Mouse (Mus musculus) c-Kit-positive CD71-positive TER-119-negative erythroid progenitor cells, embryonic 14.5 days (primary cell): ENCODE data around the gene Tek.
"Not testable (repeated sequence)": the region's sequence is repeated elsewhere in the genome, so short reads cannot be mapped to it uniquely, and the experiment has no call there.

ENCODE experiments used
- DNase-seq: peaks from one replicate; pipeline ENCODE4 v3.0.0-alpha.2; 2013; ENCODE audit warnings: low read depth

Tek gene

DNA sequence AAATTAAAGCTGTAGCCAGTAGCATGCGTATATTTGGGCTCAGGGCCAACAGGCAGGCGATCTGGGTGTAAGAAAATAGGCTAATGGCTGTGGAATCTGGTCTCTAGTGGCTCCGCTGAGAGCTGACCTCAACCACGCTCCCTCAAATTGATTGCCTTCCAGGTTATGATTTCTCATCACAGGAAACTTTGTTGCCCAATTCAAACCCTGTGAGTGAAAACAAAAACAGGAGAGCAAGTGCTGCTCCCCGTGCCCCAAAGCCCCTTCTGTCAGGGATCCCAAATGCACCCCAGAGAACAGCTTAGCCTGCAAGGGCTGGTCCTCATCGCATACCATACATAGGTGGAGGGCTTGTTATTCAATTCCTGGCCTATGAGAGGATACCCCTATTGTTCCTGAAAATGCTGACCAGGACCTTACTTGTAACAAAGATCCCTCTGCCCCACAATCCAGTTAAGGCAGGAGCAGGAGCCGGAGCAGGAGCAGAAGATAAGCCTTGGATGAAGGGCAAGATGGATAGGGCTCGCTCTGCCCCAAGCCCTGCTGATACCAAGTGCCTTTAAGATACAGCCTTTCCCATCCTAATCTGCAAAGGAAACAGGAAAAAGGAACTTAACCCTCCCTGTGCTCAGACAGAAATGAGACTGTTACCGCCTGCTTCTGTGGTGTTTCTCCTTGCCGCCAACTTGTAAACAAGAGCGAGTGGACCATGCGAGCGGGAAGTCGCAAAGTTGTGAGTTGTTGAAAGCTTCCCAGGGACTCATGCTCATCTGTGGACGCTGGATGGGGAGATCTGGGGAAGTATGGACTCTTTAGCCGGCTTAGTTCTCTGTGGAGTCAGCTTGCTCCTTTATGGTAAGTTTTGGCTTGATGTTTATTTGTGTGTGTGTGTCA lies at the start of gene Tek:
TSS of gene Tek (plus strand) at position 452 of the 894 bp plus-strand sequence.
- DNase-seq: no peak

DNA sequence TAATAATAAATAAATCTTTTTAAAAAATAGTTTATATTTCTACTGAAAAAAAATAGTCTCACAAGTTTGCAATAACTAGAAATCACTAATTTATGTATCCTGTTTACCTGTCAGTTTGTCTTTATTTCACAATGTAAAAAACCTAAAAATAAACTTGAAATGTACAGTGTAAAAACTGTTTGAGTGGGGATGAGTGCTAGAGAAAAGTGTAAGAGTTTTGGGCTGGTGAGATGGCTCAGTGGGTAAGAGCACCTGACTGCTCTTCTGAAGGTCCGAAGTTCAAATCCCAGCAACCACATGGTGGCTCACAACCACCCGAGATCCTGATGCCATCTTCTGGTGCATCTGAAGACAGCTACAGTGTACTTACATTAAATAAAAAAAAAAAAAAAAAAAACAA lies 49.3 kb upstream of the Tek start:
- DNase-seq: not testable (repeated sequence)

DNA sequence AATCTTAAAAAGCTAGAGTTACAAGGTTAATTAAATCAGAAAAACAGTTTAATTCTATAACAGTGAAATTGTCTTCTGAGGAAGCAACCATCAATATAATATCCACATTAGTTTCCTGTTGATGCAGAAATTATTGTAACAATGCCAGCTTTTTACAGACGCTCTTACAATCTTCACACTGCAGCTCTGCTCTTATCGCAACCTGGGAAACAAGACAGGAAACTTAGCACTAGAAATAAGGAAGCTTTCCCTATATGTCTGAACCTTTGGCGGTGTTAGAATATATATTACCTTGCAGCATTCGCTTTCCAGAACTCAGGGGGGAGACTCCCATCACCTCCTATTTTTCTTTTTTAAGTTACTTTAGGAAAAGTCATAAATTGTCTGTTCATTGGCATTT lies 48.0 kb upstream of the Tek start:
- DNase-seq: no peak

DNA sequence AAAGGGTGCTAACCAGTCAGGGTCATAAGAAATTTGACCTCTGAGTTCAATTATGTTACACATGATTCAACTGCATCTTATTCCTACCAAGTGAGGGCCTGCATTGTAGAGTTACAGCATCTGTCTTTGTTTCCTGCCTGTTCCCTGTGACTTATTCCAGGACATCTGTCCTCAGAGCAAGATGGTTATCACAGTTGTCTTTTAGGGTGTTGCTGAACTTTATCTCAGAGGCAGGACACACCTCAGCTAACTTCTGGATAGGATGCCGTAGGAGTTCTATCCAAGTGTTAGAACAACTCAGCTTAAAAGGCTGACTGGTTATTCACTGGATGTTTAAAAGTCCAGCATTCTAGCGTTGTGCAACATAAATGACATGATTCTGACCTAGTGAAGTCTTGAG lies 46.9 kb upstream of the Tek start:
- no peak for DNase-seq

DNA sequence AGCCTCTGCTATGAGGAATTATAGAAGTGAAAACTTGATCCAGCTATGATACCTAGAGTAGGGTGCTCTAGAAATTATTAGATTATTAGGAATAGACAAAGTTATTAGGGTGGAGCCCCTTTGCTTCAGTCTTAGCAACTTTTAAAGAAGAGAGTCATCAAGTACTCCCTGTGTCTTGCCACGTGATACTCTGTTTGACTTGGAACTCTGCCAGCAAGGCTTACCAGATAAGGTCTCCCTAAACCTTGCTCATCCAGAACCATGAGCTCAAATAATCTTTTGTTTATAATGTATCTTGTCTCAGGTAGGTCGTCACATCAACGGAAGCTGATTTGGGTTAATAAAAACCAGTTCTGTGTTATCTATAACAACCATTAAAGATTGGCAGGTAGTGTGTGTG lies 42.7 kb upstream of the Tek start:
- no peak for DNase-seq

GRCm38 (mm10) chr4:94711002-94711401 lies 28.1 kb upstream of the Tek start:
- DNase-seq: no peak

GRCm38 (mm10) chr4:94711426-94711825 lies 27.7 kb upstream of the Tek start:
- no peak for DNase-seq

DNA sequence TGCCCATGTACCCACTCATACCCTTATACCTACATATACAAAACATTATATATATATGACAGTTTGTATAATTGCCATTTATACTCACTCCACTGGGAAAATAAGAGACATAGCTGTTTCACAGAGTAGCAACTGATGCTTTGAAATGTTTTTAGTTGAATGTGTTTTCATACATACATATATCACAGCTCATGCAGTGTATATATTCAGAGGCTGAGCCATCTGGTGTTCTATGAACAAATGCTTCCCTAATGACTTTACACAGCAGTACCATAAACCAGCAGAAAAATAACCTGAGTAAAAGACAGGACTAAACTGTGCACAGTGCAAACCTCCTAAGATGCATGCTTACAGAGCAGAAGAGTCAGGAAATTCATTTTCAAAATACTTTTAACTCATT lies 25.3 kb upstream of the Tek start:
- DNase-seq: no peak

DNA sequence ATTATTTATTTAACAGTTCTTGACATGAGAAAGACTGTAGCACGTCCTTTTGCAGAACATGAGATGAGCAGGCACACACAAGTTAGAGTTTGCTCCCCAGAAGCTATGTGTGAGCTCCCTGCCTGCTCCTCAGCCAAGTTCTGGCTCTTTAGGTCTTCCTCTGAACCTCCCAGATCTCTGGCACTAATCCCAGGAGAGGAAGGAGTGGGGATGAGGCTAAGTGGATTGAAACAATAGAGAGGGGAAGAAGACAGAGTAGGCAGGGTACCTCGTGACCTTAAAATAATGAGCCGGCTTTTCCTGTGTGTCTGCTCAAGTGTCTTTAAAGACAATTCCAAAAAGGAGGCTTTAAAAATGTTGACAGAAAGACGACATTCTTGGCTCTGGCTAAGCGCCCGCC lies 23.9 kb upstream of the Tek start:
- DNase-seq: no peak

GRCm38 (mm10) chr4:94725799-94726198 lies 13.3 kb upstream of the Tek start:
- DNase-seq: no peak

GRCm38 (mm10) chr4:94732721-94733120 lies 6.4 kb upstream of the Tek start:
- no peak for DNase-seq

- no peak for DNase-seq
Observed at GRCm38 (mm10) chr4:94737326-94738295, 1.5 kb upstream of the Tek start.

DNA sequence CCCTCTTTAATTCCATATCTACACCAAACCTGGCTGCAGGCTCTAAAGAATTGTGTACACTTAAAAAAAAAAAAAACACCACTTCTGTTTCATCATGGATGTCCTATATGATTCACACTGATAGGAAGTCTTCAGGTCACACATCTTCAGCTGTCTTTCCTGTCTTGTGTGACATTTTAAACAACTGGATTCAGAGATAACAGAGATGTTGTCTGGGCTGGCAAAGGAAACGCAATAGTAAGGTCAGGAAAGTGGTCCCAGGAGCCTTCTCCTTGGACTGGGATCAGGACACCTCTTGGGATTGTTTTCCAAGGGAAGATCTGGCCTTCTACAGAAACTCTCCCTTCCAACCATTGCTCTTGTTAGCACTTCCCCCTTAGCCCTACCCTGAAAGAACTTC lies 2.7 kb downstream of the Tek start:
- DNase-seq: no peak

DNA sequence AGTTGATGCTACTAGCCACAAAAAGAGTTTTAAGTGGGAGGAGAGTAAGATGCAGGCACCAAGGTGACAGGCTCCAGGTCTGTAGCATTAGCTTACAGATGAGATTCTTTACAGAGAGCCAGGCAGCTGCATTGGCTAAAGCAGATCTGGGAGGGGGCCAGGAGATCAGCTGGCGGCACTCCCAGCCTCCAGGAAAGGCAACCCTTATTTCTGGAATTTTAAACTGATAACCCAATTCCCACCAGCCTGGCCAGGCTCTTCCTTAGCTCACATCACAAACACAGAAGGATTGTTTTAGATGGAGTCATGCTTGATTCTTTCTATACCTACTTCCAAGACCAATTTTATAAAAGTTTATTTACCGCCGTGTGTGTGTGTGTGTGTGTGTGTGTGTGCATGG lies 6.7 kb downstream of the Tek start:
- DNase-seq: no peak

GRCm38 (mm10) chr4:94746387-94746811 lies 7.3 kb downstream of the Tek start:
- no peak for DNase-seq

DNA sequence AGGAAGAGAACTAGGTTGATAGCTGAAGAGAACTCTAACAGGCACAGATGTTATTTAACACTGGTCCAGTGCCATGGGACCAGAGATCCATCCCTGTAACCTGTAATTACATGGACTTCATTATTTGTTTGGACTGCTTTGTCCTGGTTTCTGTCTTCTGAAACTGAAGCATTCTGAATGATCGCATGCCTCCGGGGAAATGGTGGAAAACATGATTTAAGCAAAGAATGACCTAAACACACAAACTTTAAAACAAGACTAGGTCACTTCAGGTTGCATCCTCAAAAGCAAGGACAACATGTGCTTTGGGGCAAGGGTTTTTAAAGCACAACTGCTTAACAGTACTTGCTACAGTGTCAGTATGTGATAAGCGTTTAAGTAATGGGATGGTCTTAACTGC lies 8.2 kb downstream of the Tek start:
- DNase-seq: no peak

DNA sequence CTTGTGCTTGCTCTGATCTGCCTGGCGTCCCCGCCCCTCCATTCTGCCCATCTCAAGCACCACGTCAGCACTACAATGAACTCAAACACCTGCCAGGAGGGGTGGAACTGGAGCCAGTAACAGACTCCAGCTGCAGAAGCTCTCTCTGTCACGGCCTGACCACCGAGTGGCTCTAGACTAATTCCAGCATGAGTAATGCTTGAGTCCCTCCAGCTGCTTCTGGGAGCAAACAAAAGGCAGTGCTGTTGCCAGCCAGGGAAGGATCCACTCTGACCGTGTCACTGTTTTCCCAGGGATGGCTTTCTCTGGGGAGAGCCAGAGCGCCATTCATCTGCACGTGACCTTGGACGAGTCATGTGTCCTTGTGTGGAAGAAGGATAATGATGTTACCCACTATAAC lies 13.4 kb downstream of the Tek start:
- no peak for DNase-seq

- no peak for DNase-seq
Observed at GRCm38 (mm10) chr4:94765217-94765616, 26.1 kb downstream of the Tek start.

DNA sequence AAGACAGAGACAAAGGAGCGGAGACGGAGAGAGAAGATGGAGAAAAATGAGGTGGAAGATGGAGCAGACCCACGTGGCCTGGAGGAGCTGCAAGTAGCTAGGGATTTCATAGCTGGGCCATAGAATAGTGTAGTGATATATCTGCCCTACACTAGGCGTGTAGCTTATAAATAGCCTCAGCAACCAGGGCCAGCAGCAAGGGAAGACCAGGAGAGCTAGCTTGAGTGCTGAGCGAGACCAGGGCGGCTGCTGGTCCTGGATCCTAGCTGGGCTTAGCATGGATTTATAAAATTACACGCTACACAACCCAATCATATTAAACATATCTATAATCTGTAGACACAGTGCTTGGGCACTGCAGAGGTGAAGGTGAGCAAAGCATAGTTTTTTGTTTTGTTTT lies 27.1 kb downstream of the Tek start:
- no peak for DNase-seq

DNA sequence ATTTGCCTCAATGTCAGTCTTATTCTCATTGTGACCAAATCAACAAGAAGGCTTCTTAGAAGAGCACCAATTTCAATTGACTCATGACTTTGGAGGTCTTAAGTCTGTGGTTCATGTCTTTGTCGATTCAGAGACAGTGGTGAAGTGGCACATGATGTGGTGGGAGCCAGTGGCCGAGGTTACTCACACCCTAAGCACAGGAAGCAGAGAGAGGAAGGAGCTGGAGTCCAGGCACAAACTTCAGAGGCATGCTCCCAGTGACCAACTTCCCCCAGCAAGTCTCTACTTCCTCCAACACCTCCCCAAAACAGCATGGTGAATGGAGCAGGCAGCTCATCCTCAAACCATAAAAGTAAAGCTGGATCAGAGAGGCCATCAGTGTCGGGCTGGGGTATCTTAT lies 29.5 kb downstream of the Tek start:
- no peak for DNase-seq

GRCm38 (mm10) chr4:94781043-94781442 lies 42.0 kb downstream of the Tek start:
- no peak for DNase-seq

DNA sequence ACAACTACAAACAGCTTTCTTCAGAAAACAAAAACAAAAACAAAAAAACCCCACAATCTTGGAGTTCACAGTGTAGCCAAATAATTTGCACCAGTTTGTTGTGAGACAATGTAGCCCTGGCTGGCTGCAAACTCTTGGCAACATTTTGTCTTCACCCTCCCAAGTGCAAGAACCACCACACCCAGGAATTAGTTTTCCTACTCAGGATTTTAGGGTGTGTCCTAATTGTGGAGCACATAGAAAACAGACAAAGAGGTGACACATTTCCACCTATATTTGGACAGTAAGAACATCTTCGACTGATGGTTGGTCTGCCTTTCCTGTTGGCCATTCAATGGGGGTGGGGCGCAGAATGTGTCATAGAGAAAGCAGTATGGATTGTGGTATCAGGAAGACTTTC lies 46.8 kb downstream of the Tek start:
- no peak for DNase-seq

DNA sequence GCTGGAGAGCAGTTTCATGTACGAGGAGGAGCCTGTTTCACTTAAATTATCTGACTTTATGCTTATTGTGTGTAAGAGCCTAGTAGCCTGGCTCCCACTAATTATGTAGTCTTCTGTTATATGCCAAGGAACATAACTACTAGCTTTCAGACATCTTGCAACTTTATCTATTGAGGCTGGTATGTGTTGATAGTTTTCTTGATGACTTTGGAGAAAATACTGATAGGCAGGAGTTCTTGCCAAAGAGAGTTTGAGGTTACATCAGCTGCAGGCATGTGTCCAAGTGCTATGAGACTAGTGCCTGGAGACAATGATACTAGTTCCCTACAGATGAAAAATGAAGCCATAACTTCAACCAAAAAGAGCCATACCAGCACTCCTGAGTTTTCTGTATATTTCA lies 64.1 kb downstream of the Tek start:
- no peak for DNase-seq
